24 mouse cellular contexts compared by ENCODE assay signal in genomic region chr10:34071650-34072049, GRCm38 (mm10). TPM values are rescaled to one million over a fixed set of nuclear protein-coding genes. Genes with fewer than 3 reads are reported as not detected.
DNase-seq lines count a peak whose midpoint lies in the region; ATAC-seq and TF ChIP-seq lines count a peak whose summit lies in the region.
"Had no signal": no experiment of that assay in that cellular context is flagged by ENCODE, and none has a peak within 500 bp of the region (broad histone marks: within the 10 kb centered on the region; RNA-seq: fewer than 3 reads in every experiment).

No protein-coding gene starts in this region.

- dilution Hi-C loops in CH12.LX (cut with MboI; ENCODE audit: extremely low pct_ligation_motif_present, extremely low pct_unique_long_range_greater_than_20kb, low sequenced_read_pairs) = no loop called here

- no peak overlapping the region for H3K4me2 ChIP-seq in intestine, embryonic 14.5 days (ENCODE audit: low read length)
- no peak overlapping the region for H3K4me2 ChIP-seq in intestine, embryonic 15.5 days (replicated peaks)
- H3K4me2 ChIP-seq in CH12.LX (ENCODE audit: insufficient read depth, low read depth, poor library complexity, severe bottlenecking) = peak overlapping the region; percentile 50
- no peak overlapping the region for H3K4me2 ChIP-seq in intestine, embryonic 16.5 days (ENCODE audit: low read depth, low read length)
- H3K4me2 ChIP-seq: embryonic facial prominence, embryonic 15.5 days; forebrain, embryonic 12.5 days; limb, embryonic 13.5 days had no signal

- H3K27me3 ChIP-seq in intestine, embryonic 14.5 days (replicated peaks; ENCODE audit: control insufficient read depth, insufficient read depth, low read length) = no peaks in the 10 kb centered on the region
- no peaks in the 10 kb centered on the region for H3K27me3 ChIP-seq in intestine, embryonic 15.5 days (replicated peaks)
- no peaks in the 10 kb centered on the region for H3K27me3 ChIP-seq in CH12.LX (replicated peaks)
- H3K27me3 ChIP-seq in intestine, embryonic 16.5 days (replicated peaks; ENCODE audit: control insufficient read depth, insufficient read depth, low read length) = no peaks in the 10 kb centered on the region
- H3K27me3 ChIP-seq: embryonic facial prominence, embryonic 15.5 days; forebrain, embryonic 12.5 days; limb, embryonic 13.5 days had no signal

- peak overlapping the region; percentile 62 for H3K27ac ChIP-seq in intestine, embryonic 14.5 days (ENCODE audit: low read depth)
- no peak overlapping the region for H3K27ac ChIP-seq in intestine, embryonic 15.5 days
- H3K27ac ChIP-seq in CH12.LX (ENCODE audit: insufficient read depth, low read depth) = no peak overlapping the region
- H3K27ac ChIP-seq in intestine, embryonic 16.5 days (ENCODE audit: low read length) = peak overlapping the region; percentile 41; the same call in 1 of the 2 replicates
- H3K27ac ChIP-seq: embryonic facial prominence, embryonic 15.5 days; forebrain, embryonic 12.5 days; heart, embryonic 10.5 days; limb, embryonic 13.5 days; liver, embryonic 14.5 days had no signal

- in situ Hi-C loops in CH12.LX (cut with MboI; ENCODE audit: low pct_ligation_motif_present, low pct_unique_long_range_greater_than_20kb, low sequenced_read_pairs) = no loop called here

- TF ChIP-seq CTCF in CH12.LX (conservative IDR thresholded peaks at IDR 0.05 in 1 of 2, IDR thresholded peaks at IDR 0.05 in 1 of 2; ENCODE audit: low read depth in 2 of 2, low read length in 2 of 2) = peak in 1 of 2 experiments; percentile 55; a peak in 2 of 4 replicates

- no peak for DNase-seq in frontal cortex, adult 2 months (ENCODE audit: extremely low spot score in 1 of 2, low spot score in 1 of 2)
- no peak for DNase-seq in intestine, embryonic 14.5 days (ENCODE audit: low spot score)
- DNase-seq in CH12.LX (ENCODE audit: extremely low read depth) = no peak
- DNase-seq in thymus, postnatal 0 days (ENCODE audit: low spot score) = no peak
- DNase-seq: adrenal gland, adult 8-10 months; cerebellum, adult 11 months; kidney, adult 11 months; kidney, postnatal 14 days; layer of hippocampus, adult 9-11 months; lung, postnatal 10 days; midbrain, embryonic 14.5 days had no signal

- no peaks in the 10 kb centered on the region for H3K36me3 ChIP-seq in intestine, embryonic 14.5 days (ENCODE audit: control insufficient read depth, insufficient read depth, low read length)
- H3K36me3 ChIP-seq in intestine, embryonic 15.5 days = no peaks in the 10 kb centered on the region
- H3K36me3 ChIP-seq in CH12.LX (replicated peaks in 1 of 2; ENCODE audit: control insufficient read depth in 1 of 2, insufficient read depth in 1 of 2, low read length in 1 of 2) = no peaks in the 10 kb centered on the region
- no peaks in the 10 kb centered on the region for H3K36me3 ChIP-seq in intestine, embryonic 16.5 days (ENCODE audit: control insufficient read depth, insufficient read depth, low read length)
- H3K36me3 ChIP-seq: embryonic facial prominence, embryonic 15.5 days; forebrain, embryonic 12.5 days; heart, embryonic 10.5 days; limb, embryonic 13.5 days had no signal

- no peak for TF ChIP-seq RAD21 in CH12.LX (IDR thresholded peaks at IDR 0.05; ENCODE audit: low read depth, low read length)

- no peaks in the 10 kb centered on the region for H3K9me3 ChIP-seq in intestine, embryonic 14.5 days (ENCODE audit: control insufficient read depth, low read length)
- no peaks in the 10 kb centered on the region for H3K9me3 ChIP-seq in intestine, embryonic 15.5 days
- no peaks in the 10 kb centered on the region for H3K9me3 ChIP-seq in CH12.LX (replicated peaks; ENCODE audit: low read length)
- H3K9me3 ChIP-seq in intestine, embryonic 16.5 days (ENCODE audit: control insufficient read depth, low read length) = no peaks in the 10 kb centered on the region
- H3K9me3 ChIP-seq: embryonic facial prominence, embryonic 15.5 days; forebrain, embryonic 12.5 days; heart, embryonic 10.5 days; limb, embryonic 13.5 days had no signal

- H3K79me2 ChIP-seq in CH12.LX (replicated peaks; ENCODE audit: control insufficient read depth, extremely low read depth, insufficient read depth, poor library complexity, severe bottlenecking) = no peaks in the 10 kb centered on the region

- no peak overlapping the region for H3K4me3 ChIP-seq in intestine, embryonic 14.5 days (ENCODE audit: low read depth, low read length)
- H3K4me3 ChIP-seq in intestine, embryonic 15.5 days (replicated peaks) = no peak overlapping the region
- no peak overlapping the region for H3K4me3 ChIP-seq in CH12.LX (replicated peaks in 1 of 3; ENCODE audit: low read depth in 2 of 3, low read length in 2 of 3, poor library complexity in 1 of 3)
- H3K4me3 ChIP-seq in intestine, embryonic 16.5 days (ENCODE audit: low read length) = no peak overlapping the region
- H3K4me3 ChIP-seq: embryonic facial prominence, embryonic 15.5 days; forebrain, embryonic 12.5 days; heart, embryonic 10.5 days; limb, embryonic 13.5 days had no signal

- no peak for TF ChIP-seq EP300 in CH12.LX (IDR thresholded peaks at IDR 0.05; ENCODE audit: low read length)

- WGBS in intestine, embryonic 14.5 days = 49% methylated on average over 2 of the region's 2 CpGs
- 56% methylated on average over 2 of the region's 2 CpGs for WGBS in intestine, embryonic 15.5 days
- WGBS in intestine, embryonic 16.5 days = 55% methylated on average over 2 of the region's 2 CpGs

- ATAC-seq in frontal cortex, adult (ENCODE audit: low TSS enrichment) = 0 out of 2 replicates have a peak, but pooled peaks have one; percentile 57
- no peak for ATAC-seq in intestine, embryonic 14.5 days (replicated peaks; ENCODE audit: low FRiP score, low TSS enrichment, low read depth)
- no peak for ATAC-seq in intestine, embryonic 15.5 days
- ATAC-seq in intestine, embryonic 16.5 days = no peak

- no peak for TF ChIP-seq POLR2A in CH12.LX (IDR thresholded peaks at IDR 0.05; ENCODE audit: low read depth, low read length)

- peaks cover 7% of the 10 kb centered on the region; the same call in 1 of the 2 replicates for H3K4me1 ChIP-seq in intestine, embryonic 14.5 days (replicated peaks; ENCODE audit: control insufficient read depth, insufficient read depth, low read length)
- H3K4me1 ChIP-seq in intestine, embryonic 15.5 days (replicated peaks) = no peaks in the 10 kb centered on the region
- H3K4me1 ChIP-seq in CH12.LX (ENCODE audit: control insufficient read depth in 1 of 2, insufficient read depth in 2 of 2) = peaks cover 0 to 8% of the 10 kb centered on the region in 2 experiments; a peak in 2 of 4 replicates
- peaks cover 6% of the 10 kb centered on the region; the same call in 1 of the 2 replicates for H3K4me1 ChIP-seq in intestine, embryonic 16.5 days (ENCODE audit: control insufficient read depth, insufficient read depth, low read length)
- H3K4me1 ChIP-seq: embryonic facial prominence, embryonic 15.5 days; heart, embryonic 10.5 days; limb, embryonic 13.5 days had no signal

- H3K9ac ChIP-seq in intestine, embryonic 14.5 days (ENCODE audit: low read length) = no peak overlapping the region
- H3K9ac ChIP-seq in intestine, embryonic 15.5 days = no peak overlapping the region
- no peak overlapping the region for H3K9ac ChIP-seq in CH12.LX (ENCODE audit: insufficient read depth, low read depth)
- H3K9ac ChIP-seq in intestine, embryonic 16.5 days (ENCODE audit: low read depth, low read length) = no peak overlapping the region
- H3K9ac ChIP-seq: embryonic facial prominence, embryonic 15.5 days; forebrain, embryonic 12.5 days; limb, embryonic 13.5 days; liver, embryonic 14.5 days had no signal

RNA-seq across cellular contexts. Expression of gene Calhm5, which starts 24.7 kb away (rescaled TPM):
- polyA plus RNA-seq in frontal cortex, adult 2 months (2012; rRNA removed) = 1.4 and 1.8 TPM in 2 replicates
- 0.75 and 0.97 TPM in 2 replicates for polyA plus RNA-seq in intestine, embryonic 14.5 days (2014; fragmentation: Nextera tagmentation; extraction: Ambion mirVana)
- 0.87 and 0.98 TPM in 2 replicates for polyA plus RNA-seq in intestine, embryonic 15.5 days (2015; fragmentation: Nextera tagmentation; extraction: Ambion mirVana)
- total RNA-seq in CH12.LX (2012; rRNA removed) (0.04 TPM in 1 of 2 replicates, not detected in the other), CH12.LX (2014; rRNA removed) (0.28 TPM in 2 replicates)
- 0.05 and 0.09 TPM in 2 replicates for polyA plus RNA-seq in CH12.LX (2012; ENCODE audit: insufficient read length, low read depth)
- polyA plus RNA-seq in intestine, embryonic 16.5 days (2015; fragmentation: Nextera tagmentation; extraction: Ambion mirVana) = 0.94 and 1.1 TPM in 2 replicates
- 0.10 and 0.14 TPM in 2 replicates for polyA plus RNA-seq in thymus, postnatal 0 days (2015; fragmentation: Nextera tagmentation; extraction: Ambion mirVana)
- total RNA-seq: common myeloid progenitor, adult 5-6 weeks; megakaryocyte, adult 5-6 weeks; MEL had no signal

RNA-seq across cellular contexts. Expression of gene Calhm4, which starts 27.5 kb away (rescaled TPM):
- not detected in 2 replicates for polyA plus RNA-seq in frontal cortex, adult 2 months (2012; rRNA removed)
- not detected in 2 replicates for polyA plus RNA-seq in intestine, embryonic 14.5 days (2014; fragmentation: Nextera tagmentation; extraction: Ambion mirVana)
- polyA plus RNA-seq in intestine, embryonic 15.5 days (2015; fragmentation: Nextera tagmentation; extraction: Ambion mirVana) = not detected in 2 replicates
- total RNA-seq in CH12.LX (2012; rRNA removed) (0.04 TPM in 1 of 2 replicates, not detected in the other), CH12.LX (2014; rRNA removed) (not detected in 2 replicates)
- polyA plus RNA-seq in CH12.LX (2012; ENCODE audit: insufficient read length, low read depth) = not detected in 2 replicates
- not detected in 2 replicates for polyA plus RNA-seq in intestine, embryonic 16.5 days (2015; fragmentation: Nextera tagmentation; extraction: Ambion mirVana)
- polyA plus RNA-seq in thymus, postnatal 0 days (2015; fragmentation: Nextera tagmentation; extraction: Ambion mirVana) = 0.03 and 0.07 TPM in 2 replicates
- total RNA-seq: adrenal gland, adult 8-10 months; common myeloid progenitor, adult 5-6 weeks; gastrocnemius, adult 8-10 months; megakaryocyte, adult 5-6 weeks; MEL had no signal
- polyA plus RNA-seq: forebrain, embryonic 12.5 days; heart, embryonic 10.5 days; hindbrain, embryonic 11.5 days; limb, embryonic 13.5 days; liver, embryonic 14.5 days; midbrain, embryonic 14.5 days had no signal

RNA-seq across cellular contexts. Expression of gene Trappc3l, which starts 34.3 kb away (rescaled TPM):
- not detected in 2 replicates for polyA plus RNA-seq in frontal cortex, adult 2 months (2012; rRNA removed)
- polyA plus RNA-seq in intestine, embryonic 14.5 days (2014; fragmentation: Nextera tagmentation; extraction: Ambion mirVana) = not detected in 2 replicates
- not detected in 2 replicates for polyA plus RNA-seq in intestine, embryonic 15.5 days (2015; fragmentation: Nextera tagmentation; extraction: Ambion mirVana)
- total RNA-seq in CH12.LX (2012; rRNA removed) (not detected in 2 replicates), CH12.LX (2014; rRNA removed) (not detected in 2 replicates)
- polyA plus RNA-seq in CH12.LX (2012; ENCODE audit: insufficient read length, low read depth) = not detected in 2 replicates
- polyA plus RNA-seq in intestine, embryonic 16.5 days (2015; fragmentation: Nextera tagmentation; extraction: Ambion mirVana) = not detected in 2 replicates
- polyA plus RNA-seq in thymus, postnatal 0 days (2015; fragmentation: Nextera tagmentation; extraction: Ambion mirVana) = 0.10 TPM in 1 of 2 replicates, not detected in the other
- total RNA-seq: adrenal gland, adult 8-10 months; common myeloid progenitor, adult 5-6 weeks; gastrocnemius, adult 8-10 months; megakaryocyte, adult 5-6 weeks; MEL had no signal
- polyA plus RNA-seq: embryonic facial prominence, embryonic 15.5 days; forebrain, embryonic 12.5 days; heart, embryonic 10.5 days; hindbrain, embryonic 11.5 days; limb, embryonic 13.5 days; liver, embryonic 14.5 days; midbrain, embryonic 14.5 days had no signal

RNA-seq across cellular contexts. Expression of gene Rwdd1, which starts 52.2 kb away (rescaled TPM):
- polyA plus RNA-seq in frontal cortex, adult 2 months (2012; rRNA removed) = 60.9 and 78.0 TPM in 2 replicates
- 130 and 133 TPM in 2 replicates for polyA plus RNA-seq in intestine, embryonic 14.5 days (2014; fragmentation: Nextera tagmentation; extraction: Ambion mirVana)
- polyA plus RNA-seq in intestine, embryonic 15.5 days (2015; fragmentation: Nextera tagmentation; extraction: Ambion mirVana) = 102 and 122 TPM in 2 replicates
- 186 and 204 TPM in 2 replicates for total RNA-seq in CH12.LX (2012; rRNA removed)
- total RNA-seq in CH12.LX (2014; rRNA removed) = 293 and 321 TPM in 2 replicates
- polyA plus RNA-seq in CH12.LX (2012; ENCODE audit: insufficient read length, low read depth) = 235 and 269 TPM in 2 replicates
- 84.4 and 95.3 TPM in 2 replicates for polyA plus RNA-seq in intestine, embryonic 16.5 days (2015; fragmentation: Nextera tagmentation; extraction: Ambion mirVana)
- 150 and 151 TPM in 2 replicates for polyA plus RNA-seq in thymus, postnatal 0 days (2015; fragmentation: Nextera tagmentation; extraction: Ambion mirVana)

RNA-seq across cellular contexts. Expression of gene Calhm6, which starts 56.1 kb away (rescaled TPM):
- polyA plus RNA-seq in frontal cortex, adult 2 months (2012; rRNA removed) = 0.44 and 0.50 TPM in 2 replicates
- 1.7 and 2.6 TPM in 2 replicates for polyA plus RNA-seq in intestine, embryonic 14.5 days (2014; fragmentation: Nextera tagmentation; extraction: Ambion mirVana)
- 1.4 and 2.2 TPM in 2 replicates for polyA plus RNA-seq in intestine, embryonic 15.5 days (2015; fragmentation: Nextera tagmentation; extraction: Ambion mirVana)
- total RNA-seq in CH12.LX (2012; rRNA removed) (0.17 and 0.21 TPM in 2 replicates), CH12.LX (2014; rRNA removed) (0.38 and 0.58 TPM in 2 replicates)
- polyA plus RNA-seq in CH12.LX (2012; ENCODE audit: insufficient read length, low read depth) = 0.29 and 0.30 TPM in 2 replicates
- polyA plus RNA-seq in intestine, embryonic 16.5 days (2015; fragmentation: Nextera tagmentation; extraction: Ambion mirVana) = 1.4 and 1.7 TPM in 2 replicates
- polyA plus RNA-seq in thymus, postnatal 0 days (2015; fragmentation: Nextera tagmentation; extraction: Ambion mirVana) = 9.2 and 9.8 TPM in 2 replicates
- total RNA-seq: gastrocnemius, adult 8-10 months; MEL had no signal

Comparison
In these comparisons a context has a peak if more than half of its experiments do, and no peak if none do; other contexts are left out.
1. H3K27ac ChIP-seq: peak in intestine, embryonic 14.5 days (single experiment) and intestine, embryonic 16.5 days (single experiment); none in intestine, embryonic 15.5 days (single experiment) and CH12.LX (single experiment).